Comparison of ENCODE assay signal across 12 mouse cellular contexts in the genomic region with DNA sequence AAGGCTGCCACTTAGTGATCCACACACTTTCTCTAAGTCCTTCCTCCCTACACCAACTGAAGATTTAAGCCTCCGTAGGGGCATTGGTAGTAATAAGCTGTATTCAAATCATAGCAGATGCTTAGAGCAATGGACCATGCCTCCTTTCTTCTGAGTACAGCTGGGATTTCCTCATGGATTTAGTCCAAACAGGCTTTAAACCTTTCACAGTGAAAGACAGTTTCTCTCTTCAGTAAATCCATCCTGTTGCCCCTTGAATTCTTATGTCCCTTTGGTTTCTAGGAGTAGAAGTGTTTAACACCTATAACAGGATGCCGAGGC. TPM values are rescaled to one million over a fixed set of nuclear protein-coding genes. Genes with fewer than 3 reads are reported as not detected.
DNase-seq lines count a peak whose midpoint lies in the region; ATAC-seq lines count a peak whose summit lies in the region.
"Had no signal": no experiment of that assay in that cellular context is flagged by ENCODE, and none has a peak within 500 bp of the region (broad histone marks: within the 10 kb centered on the region; RNA-seq: fewer than 3 reads in every experiment).

No protein-coding gene starts in this region.

- H3K27ac ChIP-seq in heart, embryonic 12.5 days (ENCODE audit: poor library complexity, severe bottlenecking) = peak overlapping the region; percentile 67
- H3K27ac ChIP-seq in midbrain, embryonic 11.5 days (ENCODE audit: low read depth, low read length) = no peak overlapping the region
- H3K27ac ChIP-seq in midbrain, embryonic 10.5 days (replicated peaks) = no peak overlapping the region
- peak overlapping the region; percentile 54 for H3K27ac ChIP-seq in midbrain, embryonic 13.5 days
- H3K27ac ChIP-seq: liver, embryonic 12.5 days had no signal

- intact Hi-C loops in heart, postnatal 14 days (cut with DNase I) = no loop called here

- H3K9ac ChIP-seq in heart, embryonic 12.5 days = no peak overlapping the region
- H3K9ac ChIP-seq in midbrain, embryonic 11.5 days (ENCODE audit: low read length) = no peak overlapping the region
- H3K9ac ChIP-seq in midbrain, embryonic 13.5 days (replicated peaks) = no peak overlapping the region
- H3K9ac ChIP-seq: liver, embryonic 12.5 days had no signal

- no peaks in the 10 kb centered on the region for H3K27me3 ChIP-seq in heart, embryonic 12.5 days (replicated peaks)
- no peaks in the 10 kb centered on the region for H3K27me3 ChIP-seq in midbrain, embryonic 11.5 days (ENCODE audit: control insufficient read depth, insufficient read depth, low read length)
- no peaks in the 10 kb centered on the region for H3K27me3 ChIP-seq in midbrain, embryonic 10.5 days (ENCODE audit: low read depth, poor library complexity, severe bottlenecking)
- H3K27me3 ChIP-seq in midbrain, embryonic 13.5 days = no peaks in the 10 kb centered on the region
- H3K27me3 ChIP-seq: liver, embryonic 12.5 days had no signal

- H3K4me2 ChIP-seq in heart, embryonic 12.5 days = no peak overlapping the region
- H3K4me2 ChIP-seq in midbrain, embryonic 11.5 days = no peak overlapping the region
- no peak overlapping the region for H3K4me2 ChIP-seq in midbrain, embryonic 13.5 days (replicated peaks)
- H3K4me2 ChIP-seq: liver, embryonic 12.5 days had no signal

- no peak for ATAC-seq in heart, embryonic 12.5 days (ENCODE audit: insufficient number of reproducible peaks, low FRiP score)
- ATAC-seq in midbrain, embryonic 11.5 days (ENCODE audit: low FRiP score) = no peak
- no peak for ATAC-seq in midbrain, embryonic 13.5 days
- ATAC-seq: liver, embryonic 12.5 days had no signal

- 79% methylated on average over 2 of the region's 2 CpGs for WGBS in heart, embryonic 12.5 days
- WGBS in midbrain, embryonic 11.5 days = 66% methylated on average over 2 of the region's 2 CpGs
- WGBS in midbrain, embryonic 10.5 days = 72% methylated on average over 2 of the region's 2 CpGs
- 54% methylated on average over 2 of the region's 2 CpGs for WGBS in midbrain, embryonic 13.5 days

- H3K36me3 ChIP-seq in heart, embryonic 12.5 days = no peaks in the 10 kb centered on the region
- no peaks in the 10 kb centered on the region for H3K36me3 ChIP-seq in midbrain, embryonic 11.5 days (ENCODE audit: control insufficient read depth, insufficient read depth, low read length)
- H3K36me3 ChIP-seq in midbrain, embryonic 10.5 days = no peaks in the 10 kb centered on the region
- no peaks in the 10 kb centered on the region for H3K36me3 ChIP-seq in midbrain, embryonic 13.5 days
- H3K36me3 ChIP-seq: liver, embryonic 12.5 days had no signal

- no peak for DNase-seq in heart, postnatal 14 days
- peak; percentile 72 for DNase-seq in midbrain, embryonic 11.5 days (ENCODE audit: low spot score, missing footprints)
- DNase-seq in midbrain, embryonic 10.5 days (ENCODE audit: low spot score) = no peak
- no peak for DNase-seq in adrenal gland, postnatal 14 days
- DNase-seq in urinary bladder, adult 18-20 months (ENCODE audit: low spot score in 2 of 2) = no peak
- no peak for DNase-seq in gastrocnemius, postnatal 10 days
- DNase-seq: cerebellum, adult 11 months; right cerebral cortex, postnatal 4 days had no signal

- H3K4me1 ChIP-seq in heart, embryonic 12.5 days (replicated peaks) = peaks cover 6% of the 10 kb centered on the region; the same call in 1 of the 2 replicates
- H3K4me1 ChIP-seq in midbrain, embryonic 11.5 days (ENCODE audit: control insufficient read depth, insufficient read depth, low read length) = no peaks in the 10 kb centered on the region; the same call in 1 of the 2 replicates
- peaks cover 14% of the 10 kb centered on the region for H3K4me1 ChIP-seq in midbrain, embryonic 10.5 days
- H3K4me1 ChIP-seq in midbrain, embryonic 13.5 days (replicated peaks) = peaks cover 31% of the 10 kb centered on the region
- H3K4me1 ChIP-seq: liver, embryonic 12.5 days had no signal

- no peaks in the 10 kb centered on the region for H3K9me3 ChIP-seq in heart, embryonic 12.5 days (replicated peaks)
- no peaks in the 10 kb centered on the region for H3K9me3 ChIP-seq in midbrain, embryonic 11.5 days (ENCODE audit: control insufficient read depth, low read length)
- H3K9me3 ChIP-seq in midbrain, embryonic 10.5 days (replicated peaks) = no peaks in the 10 kb centered on the region
- no peaks in the 10 kb centered on the region for H3K9me3 ChIP-seq in midbrain, embryonic 13.5 days
- H3K9me3 ChIP-seq: liver, embryonic 12.5 days had no signal

- H3K4me3 ChIP-seq in heart, embryonic 12.5 days = no peak overlapping the region
- H3K4me3 ChIP-seq in midbrain, embryonic 11.5 days (ENCODE audit: low read depth, low read length) = no peak overlapping the region
- H3K4me3 ChIP-seq in midbrain, embryonic 10.5 days = no peak overlapping the region
- no peak overlapping the region for H3K4me3 ChIP-seq in midbrain, embryonic 13.5 days (replicated peaks)
- H3K4me3 ChIP-seq: liver, embryonic 12.5 days had no signal

RNA-seq across cellular contexts. Expression of a gene that starts 44.3 kb away (rescaled TPM):
- 8.5 and 8.7 TPM in 2 replicates for polyA plus RNA-seq in heart, embryonic 12.5 days (2016; fragmentation: Nextera tagmentation; extraction: Ambion mirVana)
- 1 to 10 TPM in 1 of 2 experiments, under 1 TPM in 1; 0.78 to 1.6 TPM for total RNA-seq in heart, postnatal 14 days (2021)
- 12.8 and 14.2 TPM in 2 replicates for polyA plus RNA-seq in midbrain, embryonic 11.5 days (2014; fragmentation: Nextera tagmentation; extraction: Ambion mirVana)
- 6.4 and 8.6 TPM in 2 replicates for polyA plus RNA-seq in midbrain, embryonic 10.5 days (2016; fragmentation: Nextera tagmentation; extraction: Ambion mirVana)
- polyA plus RNA-seq in midbrain, embryonic 13.5 days (2015; fragmentation: Nextera tagmentation; extraction: Ambion mirVana) = 25.7 and 32.0 TPM in 2 replicates
- 4.5 and 6.6 TPM in 2 replicates for total RNA-seq in adrenal gland, postnatal 14 days (2021)
- total RNA-seq in gastrocnemius, postnatal 10 days (2021) = 1 to 10 TPM; 1.6 to 1.7 TPM
- polyA plus RNA-seq: C2C12 had no signal

Comparison
In these comparisons a context has a peak if more than half of its experiments do, and no peak if none do; other contexts are left out.
1. H3K27ac ChIP-seq: peak in heart, embryonic 12.5 days (single experiment) and midbrain, embryonic 13.5 days (single experiment); none in midbrain, embryonic 11.5 days (single experiment) and midbrain, embryonic 10.5 days (single experiment).